Mouse (Mus musculus) olfactory bulb, adult 2 months (tissue): ENCODE measurements around the gene Syngr2. TPM values are rescaled to one million over a fixed set of nuclear protein-coding genes. Genes with fewer than 3 reads are reported as not detected.

ENCODE experiments used
- H3K27ac ChIP-seq: fragments of 200-500 bp; 2 replicates; pipeline ENCODE4 v1.5.1; 2012; ENCODE audit warnings: low read depth, low read length; ENCODE audit not compliant: insufficient read depth
- H3K4me1 ChIP-seq: fragments of 200-500 bp; 2 replicates; pipeline ENCODE4 v1.6.1; 2012; ENCODE audit warnings: low read length; ENCODE audit not compliant: control insufficient read depth, insufficient read depth
- H3K4me3 ChIP-seq: fragments of 200-500 bp; 2 replicates; pipeline ENCODE4 v1.5.1; 2012; ENCODE audit warnings: mild to moderate bottlenecking, low read depth, low read length, moderate library complexity; ENCODE audit not compliant: insufficient read depth
- CTCF ChIP-seq: fragments of 200-500 bp; IDR thresholded peaks from 2 replicates; pipeline ENCODE4 v1.5.1; 2012; ENCODE audit warnings: low read depth, mild to moderate bottlenecking, low read length, moderate library complexity; ENCODE audit not compliant: insufficient read depth
- POLR2A ChIP-seq: fragments of 200-500 bp; IDR thresholded peaks from 2 replicates; pipeline ENCODE4 v1.6.1; 2012; ENCODE audit warnings: mild to moderate bottlenecking, low read depth, low read length, moderate library complexity; ENCODE audit not compliant: insufficient read depth
- WGBS: fragments of 180-500 bp; shearing (Covaris S2); methylation state at CpG from one replicate; pipeline ENCODE4 v1.1.7; 2018; 5-methylcytosine and 5-hydroxymethylcytosine counted together
- polyA plus RNA-seq: library from polyadenylated mRNA; stranded (reverse); fragments of >200 nt; gene quantifications from 2 replicates; pipeline ENCODE4 v1.2.4, GENCODE M21; 2012; ENCODE audit warnings: low replicate concordance; ENCODE audit not compliant: missing spikeins, insufficient read depth, insufficient read length

Gene Syngr2
- polyA plus RNA-seq, 1 experiment, result not detected

- TF ChIP-seq CTCF, result no peak
- TF ChIP-seq POLR2A, result no peak
- H3K27ac ChIP-seq, result no peak overlapping the region
- 94% methylated on average over 8 of the region's 8 CpGs for WGBS
- H3K4me3 ChIP-seq, result no peak overlapping the region
- H3K4me1 ChIP-seq, result peaks cover 7% of the 10 kb centered on the region
Observed at GRCm38 (mm10) chr11:117834086-117834485, 24.6 kb downstream of the Syngr2 start.

- WGBS, result 18% methylated on average over 13 of the region's 13 CpGs
- Histone ChIP-seq H3K4me3 (no peak overlapping the region), H3K4me1 (peaks cover 7% of the 10 kb centered on the region), H3K27ac (no peak overlapping the region)
- TF ChIP-seq POLR2A, result no peak
- TF ChIP-seq CTCF, result no peak
Observed at GRCm38 (mm10) chr11:117836306-117836705, 26.8 kb downstream of the Syngr2 start.

GRCm38 (mm10) chr11:117838572-117838971 lies 29.1 kb downstream of the Syngr2 start:
- no peak for TF ChIP-seq CTCF
- TF ChIP-seq POLR2A, result no peak
- WGBS, result 96% methylated on average over 2 of the region's 2 CpGs
- Histone ChIP-seq H3K27ac (no peak overlapping the region), H3K4me3 (no peak overlapping the region), H3K4me1 (peaks cover 4% of the 10 kb centered on the region)

GRCm38 (mm10) chr11:117839021-117839420 lies 29.6 kb downstream of the Syngr2 start:
- WGBS, result 96% methylated on average over 1 of the region's 1 CpGs
- Histone ChIP-seq H3K27ac (no peak overlapping the region), H3K4me1 (peaks cover 4% of the 10 kb centered on the region), H3K4me3 (no peak overlapping the region)
- no peak for TF ChIP-seq POLR2A
- no peak for TF ChIP-seq CTCF

- WGBS, result 71% methylated on average over 1 of the region's 1 CpGs
- no peak overlapping the region for H3K27ac ChIP-seq
Observed at GRCm38 (mm10) chr11:117840910-117841309, 31.4 kb downstream of the Syngr2 start.

GRCm38 (mm10) chr11:117843434-117843833 lies 34.0 kb downstream of the Syngr2 start:
- Histone ChIP-seq H3K4me1 (peaks cover 7% of the 10 kb centered on the region; the same call in 1 of the 2 replicates), H3K27ac (no peak overlapping the region), H3K4me3 (no peak overlapping the region)
- WGBS, result 85% methylated on average over 2 of the region's 2 CpGs
- TF ChIP-seq POLR2A, result no peak

More at GRCm38 (mm10) chr11:117840910-117841309, 31.4 kb downstream of the Syngr2 start:
- H3K4me3 ChIP-seq, result no peak overlapping the region
- TF ChIP-seq POLR2A, result no peak
- TF ChIP-seq CTCF, result no peak
- peaks cover 4% of the 10 kb centered on the region for H3K4me1 ChIP-seq

- Histone ChIP-seq H3K27ac (no peak overlapping the region), H3K4me3 (no peak overlapping the region), H3K4me1 (peaks cover 13% of the 10 kb centered on the region)
- 81% methylated on average over 2 of the region's 2 CpGs for WGBS
- no peak for TF ChIP-seq POLR2A
- no peak for TF ChIP-seq CTCF
Observed at GRCm38 (mm10) chr11:117844997-117845396, 35.5 kb downstream of the Syngr2 start.

- H3K27ac ChIP-seq, result no peak overlapping the region
- 80% methylated on average over 2 of the region's 2 CpGs for WGBS
- H3K4me1 ChIP-seq, result peaks cover 13% of the 10 kb centered on the region
- no peak overlapping the region for H3K4me3 ChIP-seq
- TF ChIP-seq POLR2A (no peak), CTCF (no peak)
Observed at GRCm38 (mm10) chr11:117845651-117846050, 36.2 kb downstream of the Syngr2 start.

GRCm38 (mm10) chr11:117846640-117847039 lies 37.2 kb downstream of the Syngr2 start:
- no peak overlapping the region for H3K4me3 ChIP-seq
- WGBS, result 56% methylated on average over 5 of the region's 5 CpGs
- TF ChIP-seq POLR2A (no peak), CTCF (no peak)
- H3K27ac ChIP-seq, result no peak overlapping the region
- H3K4me1 ChIP-seq, result peaks cover 13% of the 10 kb centered on the region

GRCm38 (mm10) chr11:117847593-117848215 lies 38.2 kb downstream of the Syngr2 start:
- H3K4me3 ChIP-seq, result no peak overlapping the region
- H3K4me1 ChIP-seq, result peaks cover 13% of the 10 kb centered on the region
- no peak for TF ChIP-seq CTCF
- no peak for TF ChIP-seq POLR2A
- 71% methylated on average over 7 of the region's 7 CpGs for WGBS
- no peak overlapping the region for H3K27ac ChIP-seq
